ENCODE assay signal across 8 mouse cellular contexts in the genomic region with DNA sequence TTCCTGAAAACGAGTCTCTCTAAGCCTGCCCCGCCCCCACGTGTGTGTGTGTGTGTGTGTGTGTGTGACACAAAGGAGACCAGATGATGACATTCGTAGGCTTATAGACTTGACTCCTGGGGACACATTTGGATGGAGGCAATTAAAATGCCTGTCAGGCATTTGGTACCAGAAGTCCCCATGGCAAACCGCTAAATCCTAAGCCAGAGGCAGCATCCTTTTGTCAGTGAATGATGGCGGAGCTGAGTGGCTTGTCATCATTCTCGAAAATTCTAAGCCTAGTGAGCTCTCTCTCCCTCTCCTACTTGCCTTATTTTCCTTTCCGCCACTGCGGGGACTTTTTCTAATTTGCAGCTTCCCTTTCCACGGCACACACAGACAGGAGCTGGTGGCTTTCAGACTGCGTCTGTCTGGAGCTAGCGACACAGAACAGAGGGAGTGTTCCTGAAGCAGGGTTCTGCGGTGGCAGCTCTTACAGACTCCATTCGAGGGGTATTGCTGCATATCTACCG.
A peak's percentile ranks its signal among the peaks of the same experiment; 100 is the strongest.
DNase-seq lines count a peak whose midpoint lies in the region; ATAC-seq and TF ChIP-seq lines count a peak whose summit lies in the region.

No protein-coding gene starts in this region.

- no peaks in the 10 kb centered on the region for H3K36me3 ChIP-seq in forebrain, postnatal 0 days (ENCODE audit: insufficient read depth)
- no peaks in the 10 kb centered on the region for H3K36me3 ChIP-seq in neural tube, embryonic 11.5 days (ENCODE audit: control insufficient read depth, insufficient read depth, low read length)

- peak overlapping the region; percentile 96 for H3K27ac ChIP-seq in forebrain, postnatal 0 days (ENCODE audit: low read depth, low read length)
- peak overlapping the region; percentile 95 for H3K27ac ChIP-seq in neural tube, embryonic 11.5 days (ENCODE audit: low read depth, low read length)

- peak; percentile 87 for ATAC-seq in forebrain, postnatal 0 days
- ATAC-seq in neural tube, embryonic 11.5 days (ENCODE audit: insufficient read depth, low FRiP score, low TSS enrichment) = peak; percentile 85

- WGBS in forebrain, postnatal 0 days = 6% methylated on average over 15 of the region's 15 CpGs
- WGBS in neural tube, embryonic 11.5 days = 39% methylated on average over 15 of the region's 15 CpGs

- H3K4me2 ChIP-seq in forebrain, postnatal 0 days (ENCODE audit: low read depth) = peak overlapping the region; percentile 59
- peak overlapping the region; percentile 33 for H3K4me2 ChIP-seq in neural tube, embryonic 11.5 days (ENCODE audit: low read depth)

- H3K9me3 ChIP-seq in forebrain, postnatal 0 days (ENCODE audit: low read length) = no peaks in the 10 kb centered on the region
- no peaks in the 10 kb centered on the region for H3K9me3 ChIP-seq in neural tube, embryonic 11.5 days (ENCODE audit: control insufficient read depth, low read length)

- H3K27me3 ChIP-seq in forebrain, postnatal 0 days (ENCODE audit: insufficient read depth, low read length) = no peaks in the 10 kb centered on the region
- no peaks in the 10 kb centered on the region for H3K27me3 ChIP-seq in neural tube, embryonic 11.5 days (ENCODE audit: control insufficient read depth, insufficient read depth, low read length)

- H3K4me1 ChIP-seq in forebrain, postnatal 0 days (ENCODE audit: insufficient read depth) = peaks cover 25% of the 10 kb centered on the region
- H3K4me1 ChIP-seq in neural tube, embryonic 11.5 days (ENCODE audit: control insufficient read depth, insufficient read depth, low read length) = peaks cover 10% of the 10 kb centered on the region; the same call in 1 of the 2 replicates

- peak; percentile 2 for DNase-seq in R1 (ENCODE audit: low read depth, low spot score)
- DNase-seq in cerebellum, adult 8-10 months = peak; percentile 74
- DNase-seq in forebrain, postnatal 0 days = peak; percentile 91
- DNase-seq in layer of hippocampus, postnatal 36 days = peak; percentile 76 to 81
- peak; percentile 76 for DNase-seq in neural tube, embryonic 11.5 days (ENCODE audit: low spot score)
- DNase-seq in heart, adult 11 months = no peak
- no peak for DNase-seq in thymus, postnatal 4 days
- DNase-seq in lung, postnatal 36 days = no peak

- H3K4me3 ChIP-seq in forebrain, postnatal 0 days (ENCODE audit: low read depth, low read length) = peak overlapping the region; percentile 52
- H3K4me3 ChIP-seq in neural tube, embryonic 11.5 days (ENCODE audit: low read depth, low read length) = peak overlapping the region; percentile 18

- TF ChIP-seq CTCF in forebrain, postnatal 0 days (IDR thresholded peaks at IDR 0.05; ENCODE audit: low read depth) = no peak

- peak overlapping the region; percentile 70 for H3K9ac ChIP-seq in forebrain, postnatal 0 days
- H3K9ac ChIP-seq in neural tube, embryonic 11.5 days (ENCODE audit: low read length) = peak overlapping the region; percentile 67

Comparison
In these comparisons a context has a peak if more than half of its experiments do, and no peak if none do; other contexts are left out.
1. DNase-seq: peak in R1 (single experiment), cerebellum, adult 8-10 months (single experiment), forebrain, postnatal 0 days (single experiment), layer of hippocampus, postnatal 36 days (2 of 2) and neural tube, embryonic 11.5 days (single experiment); none in heart, adult 11 months (single experiment), thymus, postnatal 4 days (single experiment) and lung, postnatal 36 days (single experiment).